Mouse (Mus musculus) heart, embryonic 12.5 days (tissue): ENCODE data around the gene Arhgap9. TPM values are rescaled to one million over a fixed set of nuclear protein-coding genes. Genes with fewer than 3 reads are reported as not detected.
A peak's percentile ranks its signal among the peaks of the same experiment; 100 is the strongest.

Experiments
- ATAC-seq: fragments of 200-750 bp; cut with Nextera tagmentation; 2 replicates; pipeline ENCODE4 v1.8.0; 2017; ENCODE audit warnings: moderate TSS enrichment, moderate library complexity; ENCODE audit not compliant: insufficient number of reproducible peaks, low FRiP score
- H3K27ac ChIP-seq: fragments of 300-500 bp; sonication (generic); 2 replicates; pipeline ENCODE4 v1.5.1; 2016; ENCODE audit warnings: mild to moderate bottlenecking, moderate library complexity; ENCODE audit not compliant: poor library complexity, severe bottlenecking
- H3K27me3 ChIP-seq: fragments of 300-500 bp; sonication (generic); replicated peaks from 2 replicates; pipeline ENCODE4 v1.6.1; 2016; ENCODE audit warnings: mild to moderate bottlenecking, moderate library complexity
- H3K36me3 ChIP-seq: fragments of 300-500 bp; sonication (generic); 2 replicates; pipeline ENCODE4 v1.6.1; 2016; ENCODE audit warnings: mild to moderate bottlenecking, moderate library complexity
- H3K4me1 ChIP-seq: fragments of 300-500 bp; sonication (generic); replicated peaks from 2 replicates; pipeline ENCODE4 v1.6.1; 2016; ENCODE audit warnings: mild to moderate bottlenecking
- H3K4me2 ChIP-seq: fragments of 300-500 bp; sonication (generic); 2 replicates; pipeline ENCODE4 v1.6.1; 2016; ENCODE audit warnings: mild to moderate bottlenecking, moderate library complexity
- H3K4me3 ChIP-seq: fragments of 300-500 bp; sonication (generic); 2 replicates; pipeline ENCODE4 v1.5.1; 2016; ENCODE audit warnings: mild to moderate bottlenecking
- H3K9ac ChIP-seq: fragments of 300-500 bp; sonication (generic); 2 replicates; pipeline ENCODE4 v1.6.1; 2016; ENCODE audit warnings: mild to moderate bottlenecking, moderate library complexity
- H3K9me3 ChIP-seq: fragments of 300-500 bp; sonication (generic); replicated peaks from 2 replicates; pipeline ENCODE4 v1.6.1; 2016; ENCODE audit warnings: mild to moderate bottlenecking, moderate library complexity
- WGBS: fragments of 180-500 bp; shearing (Covaris S2); methylation state at CpG from one replicate; pipeline ENCODE4 v1.1.7; 2016; 5-methylcytosine and 5-hydroxymethylcytosine counted together
- polyA plus RNA-seq: library from polyadenylated mRNA; unstranded; fragments of >200 nt; fragmentation: Nextera tagmentation; extraction: Ambion mirVana; gene quantifications from 2 replicates; pipeline ENCODE4 v1.2.1, GENCODE M21; 2016

Arhgap9 gene
- polyA plus RNA-seq, 1 experiment from 2014 or later: 1.8 TPM

DNA sequence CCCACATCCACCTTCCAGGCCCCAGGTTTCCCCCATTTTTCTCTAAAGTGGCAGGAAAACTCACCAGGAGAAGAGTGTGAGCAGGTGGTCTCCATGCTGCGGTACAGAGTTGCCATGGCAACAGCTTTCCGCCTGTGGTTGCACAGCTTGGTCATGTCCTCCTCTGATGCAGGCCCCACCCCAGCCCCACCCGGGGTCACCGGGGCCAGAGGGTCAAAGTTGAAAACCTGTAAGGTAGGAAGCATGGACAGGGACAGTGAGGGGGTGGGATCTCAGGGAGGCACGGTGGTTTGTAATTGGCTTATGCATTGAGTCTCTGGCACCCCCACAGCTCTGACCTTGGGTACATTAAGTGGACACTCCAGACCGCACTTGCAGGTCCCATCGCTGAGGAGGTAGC, 35.0 kb upstream of the Arhgap9 start:
- Histone ChIP-seq H3K9me3 (no peaks in the 10 kb centered on the region), H3K4me1 (peaks cover 45% of the 10 kb centered on the region), H3K27ac (no peak overlapping the region), H3K9ac (peak overlapping the region; percentile 84; the same call in 1 of the 2 replicates), H3K4me3 (peak overlapping the region; percentile 69), H3K27me3 (no peaks in the 10 kb centered on the region), H3K4me2 (peak overlapping the region; percentile 97), H3K36me3 (peaks cover 57% of the 10 kb centered on the region)
- ATAC-seq: no peak
- 64% methylated on average over 7 of the region's 7 CpGs for WGBS

DNA sequence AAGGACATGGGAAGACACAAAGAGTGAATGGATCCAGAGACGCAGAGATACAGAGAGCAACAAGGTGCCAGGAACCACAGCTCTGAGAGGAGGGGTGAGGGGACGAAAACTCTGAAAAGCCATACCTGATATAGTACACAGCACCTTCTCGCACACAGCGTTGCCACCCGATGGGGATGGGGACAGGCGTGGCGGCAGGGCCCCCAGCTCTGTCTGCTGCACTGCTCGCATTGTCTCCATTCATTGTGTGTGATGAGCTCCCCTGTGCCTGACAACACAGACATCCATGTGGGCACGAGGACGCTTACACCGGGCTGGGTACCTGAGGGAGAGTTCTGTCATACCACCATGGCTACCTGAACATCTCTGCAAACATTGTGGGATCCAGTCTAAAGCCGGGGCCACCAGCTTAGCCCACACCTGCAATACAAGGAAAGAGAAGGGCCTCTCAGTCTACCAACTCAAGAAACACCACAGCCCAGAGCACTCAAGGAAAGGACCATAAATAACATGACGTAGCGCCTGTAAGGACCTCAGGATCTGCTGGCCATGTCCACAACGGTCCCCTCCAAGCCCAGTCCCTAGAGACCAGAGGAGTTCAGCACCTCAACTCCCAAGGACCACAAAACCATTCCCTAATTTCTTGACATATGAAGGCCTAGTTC, 34.4 kb upstream of the Arhgap9 start:
- WGBS: 74% methylated on average over 15 of the region's 15 CpGs
- Histone ChIP-seq H3K27me3 (no peaks in the 10 kb centered on the region), H3K9me3 (no peaks in the 10 kb centered on the region), H3K9ac (peak overlapping the region; percentile 84), H3K4me2 (peak overlapping the region; percentile 97), H3K27ac (peak overlapping the region; percentile 99), H3K4me3 (peak overlapping the region; percentile 69), H3K36me3 (peaks cover 50% of the 10 kb centered on the region), H3K4me1 (peaks cover 51% of the 10 kb centered on the region)
- ATAC-seq: no peak

DNA sequence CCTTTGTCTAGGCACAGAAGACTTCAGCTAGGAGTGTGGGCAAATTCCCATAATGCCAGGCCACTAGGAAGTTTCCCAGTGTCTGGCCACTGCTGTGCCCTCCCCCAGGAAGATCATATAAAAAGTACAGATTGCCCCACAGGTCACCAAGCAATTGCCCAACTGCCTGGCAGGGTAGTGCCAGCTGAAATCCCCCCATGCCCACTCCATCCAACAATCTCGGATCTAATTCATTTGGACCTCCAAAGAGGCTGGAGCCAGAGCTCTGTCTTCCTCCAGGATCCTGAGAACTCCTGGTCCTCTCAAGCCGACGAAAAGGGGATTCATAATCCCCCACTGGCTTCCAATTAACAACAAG, 33.8 kb upstream of the Arhgap9 start:
- Histone ChIP-seq H3K9me3 (no peaks in the 10 kb centered on the region), H3K36me3 (peaks cover 45% of the 10 kb centered on the region), H3K4me1 (peaks cover 51% of the 10 kb centered on the region), H3K4me2 (peak overlapping the region; percentile 97), H3K9ac (peak overlapping the region; percentile 84), H3K27me3 (no peaks in the 10 kb centered on the region), H3K27ac (peak overlapping the region; percentile 99), H3K4me3 (peak overlapping the region; percentile 69)
- ATAC-seq: no peak
- 0% methylated on average over 3 of the region's 3 CpGs for WGBS

DNA sequence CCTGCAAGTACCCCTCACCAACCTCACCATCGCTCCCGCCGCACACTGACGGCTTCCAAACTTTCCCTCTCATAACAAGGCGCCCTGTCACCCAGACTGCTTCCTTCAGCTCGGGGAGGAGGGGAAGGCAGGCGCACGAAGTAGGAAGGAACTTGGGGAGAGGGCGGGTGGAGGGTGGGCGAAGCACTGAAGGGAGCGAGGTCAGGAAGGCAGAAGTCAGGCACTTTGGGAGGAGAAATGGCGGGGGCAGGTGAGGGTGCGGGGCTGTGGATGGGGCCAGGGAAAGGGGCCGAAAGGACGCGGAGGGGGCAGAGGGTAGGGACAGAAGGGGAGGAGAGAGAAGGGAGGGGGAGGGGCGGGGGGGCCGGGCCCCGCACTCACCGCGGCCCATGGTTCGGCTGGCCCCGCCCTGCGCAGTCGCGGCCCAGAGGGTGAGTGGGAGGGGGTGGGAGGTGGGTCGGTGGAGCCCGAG, 33.4 kb upstream of the Arhgap9 start:
- peak overlapping the region; percentile 84 for H3K9ac ChIP-seq
- peaks cover 55% of the 10 kb centered on the region for H3K4me1 ChIP-seq
- H3K4me2 ChIP-seq: peak overlapping the region; percentile 97
- peak; percentile 22 for ATAC-seq
- WGBS: 2% methylated on average over 14 of the region's 28 CpGs
- no peaks in the 10 kb centered on the region for H3K27me3 ChIP-seq
- no peaks in the 10 kb centered on the region for H3K9me3 ChIP-seq
- peak overlapping the region; percentile 99 for H3K27ac ChIP-seq
- H3K36me3 ChIP-seq: peaks cover 43% of the 10 kb centered on the region
- H3K4me3 ChIP-seq: peak overlapping the region; percentile 69

DNA sequence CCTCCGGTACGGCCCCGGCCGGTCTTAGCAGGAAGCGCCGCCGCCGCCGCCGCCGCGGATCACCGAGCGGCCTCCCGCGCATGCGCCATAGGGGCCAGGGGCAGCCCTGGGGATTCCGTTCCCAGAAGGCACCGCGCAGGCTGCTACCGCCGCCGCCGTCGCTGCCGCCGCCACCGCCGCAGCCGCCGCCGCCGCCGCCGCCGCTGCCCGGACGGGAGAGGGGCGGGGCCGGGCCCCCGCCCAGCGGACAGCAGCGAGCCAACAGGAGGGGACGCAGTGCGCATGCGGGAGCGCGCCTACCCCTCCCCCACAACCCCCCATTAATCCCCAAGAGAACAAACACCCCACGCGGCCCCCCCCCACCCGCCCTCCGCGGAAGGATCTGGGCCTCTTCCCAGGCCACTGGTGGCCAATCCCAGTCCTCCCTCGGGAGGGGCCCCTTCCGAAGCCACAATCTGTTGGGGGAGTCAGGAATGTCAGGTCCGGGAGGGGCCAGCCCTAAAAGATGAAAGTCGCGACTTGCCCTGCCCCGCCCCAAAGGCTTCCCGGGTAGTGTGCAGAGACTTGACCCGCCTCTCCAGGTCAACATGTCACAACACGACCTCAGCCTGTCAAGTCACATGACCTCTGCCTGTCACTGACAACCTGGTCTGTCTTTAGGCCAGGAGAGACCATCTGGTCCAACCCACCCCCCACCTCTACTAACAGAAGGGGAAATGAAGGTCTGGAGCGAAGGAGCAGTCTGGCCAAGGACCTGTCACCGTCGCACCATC, 32.8 kb upstream of the Arhgap9 start, which contains the start of gene Mbd6:
Gene Mbd6 (minus strand): TSS at position 219 of the 773 bp plus-strand sequence.
- under 1% methylated on average over 56 of the region's 65 CpGs for WGBS
- Histone ChIP-seq H3K36me3 (peaks cover 43% of the 10 kb centered on the region), H3K4me3 (peak within 1 kb of the TSS; percentile 69), H3K4me1 (peaks cover 61% of the 10 kb centered on the region), H3K9me3 (no peaks in the 10 kb centered on the region), H3K4me2 (peak within 1 kb of the TSS; percentile 97), H3K27ac (peak within 1 kb of the TSS; percentile 99), H3K9ac (peak within 1 kb of the TSS; percentile 84), H3K27me3 (no peaks in the 10 kb centered on the region)
- peak; percentile 64 for ATAC-seq

DNA sequence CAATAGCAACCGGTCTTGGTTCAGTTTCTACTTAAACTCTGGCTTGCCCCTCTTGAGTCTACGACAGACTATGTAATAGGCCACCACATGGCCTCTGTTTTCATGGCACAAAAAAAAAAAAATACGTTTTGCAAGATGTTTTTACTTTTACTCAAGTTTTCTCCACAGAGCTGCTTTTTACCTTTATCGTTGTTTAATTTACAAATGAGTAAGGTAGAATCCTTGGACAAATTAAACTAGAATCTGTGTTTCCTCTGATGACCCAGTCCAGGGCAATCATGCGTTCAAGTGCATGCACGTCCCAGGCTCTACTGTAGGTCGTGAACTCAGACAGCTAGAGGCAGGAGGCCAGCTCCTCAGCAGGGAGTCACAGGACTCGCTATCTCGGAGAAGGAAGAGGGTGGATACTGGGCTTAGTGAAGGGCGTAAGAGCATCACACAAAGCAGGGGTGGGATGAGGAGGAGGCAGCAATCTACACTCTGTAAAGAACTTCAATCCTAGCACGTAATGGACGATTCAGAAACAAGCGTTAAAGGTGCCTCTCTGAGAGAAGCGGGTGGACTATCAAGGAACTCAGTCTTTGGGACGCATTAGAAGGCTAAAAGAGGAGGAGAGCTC, 32.1 kb upstream of the Arhgap9 start:
- Histone ChIP-seq H3K27ac (peak overlapping the region; percentile 99), H3K27me3 (no peaks in the 10 kb centered on the region), H3K4me2 (peak overlapping the region; percentile 97), H3K9ac (peak overlapping the region; percentile 84), H3K36me3 (peaks cover 43% of the 10 kb centered on the region), H3K4me3 (peak overlapping the region; percentile 69), H3K9me3 (no peaks in the 10 kb centered on the region), H3K4me1 (peaks cover 60% of the 10 kb centered on the region)
- under 1% methylated on average over 15 of the region's 15 CpGs for WGBS
- ATAC-seq: peak; percentile 26

DNA sequence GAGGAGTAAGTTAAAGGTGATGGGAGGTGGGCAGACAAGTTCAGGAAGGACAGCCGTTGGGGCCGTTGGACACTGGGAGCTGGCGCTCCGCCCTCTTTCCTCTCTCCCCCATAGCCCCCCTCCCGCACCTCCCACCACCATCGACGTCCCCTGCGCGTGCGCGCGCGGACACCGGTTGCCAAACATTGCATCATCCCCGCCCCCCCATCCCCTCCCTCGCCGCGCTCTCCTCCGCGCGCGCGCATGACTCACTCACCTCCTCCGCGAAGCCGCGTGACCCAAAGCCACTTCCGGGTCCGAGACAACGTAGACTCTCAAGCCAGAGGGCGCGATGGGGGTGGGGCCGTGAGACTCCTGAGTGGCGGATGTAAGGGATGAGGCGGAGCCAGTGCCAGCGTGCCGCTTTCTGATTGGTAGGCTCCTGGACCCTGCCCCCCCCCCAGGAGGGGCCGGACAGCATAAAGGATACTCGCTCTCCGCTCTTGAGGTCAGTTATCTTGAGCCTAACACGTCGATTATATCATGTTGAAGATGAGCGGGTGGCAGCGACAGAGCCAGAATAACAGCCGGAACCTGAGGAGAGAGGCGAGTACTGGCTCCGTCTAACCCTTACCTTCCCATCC, 31.3 kb upstream of the Arhgap9 start:
- Histone ChIP-seq H3K4me3 (peak overlapping the region; percentile 69), H3K9me3 (no peaks in the 10 kb centered on the region), H3K27me3 (no peaks in the 10 kb centered on the region), H3K4me1 (peaks cover 52% of the 10 kb centered on the region), H3K36me3 (peaks cover 43% of the 10 kb centered on the region), H3K27ac (peak overlapping the region; percentile 99), H3K9ac (peak overlapping the region; percentile 78), H3K4me2 (peak overlapping the region; percentile 97)
- ATAC-seq: peak; percentile 90
- under 1% methylated on average over 44 of the region's 47 CpGs for WGBS

DNA sequence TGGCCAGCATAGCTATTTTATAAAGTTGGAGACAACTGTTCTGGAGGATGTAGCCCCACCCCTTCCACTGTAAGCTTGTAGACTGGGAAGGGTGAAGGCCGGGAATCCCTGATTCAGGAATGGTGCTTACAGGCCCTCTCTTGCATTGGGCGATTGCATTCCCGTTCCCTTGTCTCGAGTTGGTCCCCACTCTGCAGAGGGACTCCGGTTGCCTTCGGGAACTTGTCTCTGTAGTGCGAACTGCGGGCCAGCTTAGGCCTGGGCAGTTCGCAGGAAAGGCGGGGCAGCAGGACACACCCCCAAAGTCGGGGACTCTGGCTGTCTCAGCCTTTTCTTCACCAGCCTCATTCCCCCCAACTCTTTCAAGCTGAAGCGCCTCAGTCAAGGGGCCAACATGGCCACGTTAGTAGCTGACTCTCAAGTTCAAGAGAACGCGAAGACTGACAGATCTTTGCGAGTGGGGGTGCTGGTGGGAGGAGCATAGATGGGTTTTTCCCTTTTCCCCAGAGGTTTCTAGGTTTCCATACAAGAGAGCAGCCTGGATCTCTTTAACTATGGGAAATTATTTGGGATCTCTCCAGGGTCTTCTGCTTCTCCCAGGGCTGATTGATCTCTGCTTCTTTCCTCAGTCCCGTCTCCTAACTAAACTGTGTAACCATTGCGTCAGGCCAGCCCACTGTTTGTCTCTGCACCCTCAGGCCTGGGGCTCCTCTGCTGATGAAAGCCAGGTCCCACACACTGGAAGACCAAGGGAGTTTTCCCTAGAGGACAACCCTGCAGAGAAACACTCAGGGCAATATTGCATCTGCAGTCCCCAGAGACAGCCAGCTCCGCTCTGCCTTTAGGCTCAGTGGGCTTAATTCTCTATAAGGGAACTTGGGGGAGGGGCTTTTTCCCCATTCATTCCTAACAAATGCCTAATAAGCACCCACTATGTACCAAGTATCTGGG, 30.6 kb upstream of the Arhgap9 start:
- H3K9ac ChIP-seq: peak overlapping the region; percentile 78
- H3K36me3 ChIP-seq: peaks cover 43% of the 10 kb centered on the region
- WGBS: under 1% methylated on average over 19 of the region's 19 CpGs
- H3K4me3 ChIP-seq: peak overlapping the region; percentile 69
- peaks cover 49% of the 10 kb centered on the region for H3K4me1 ChIP-seq
- peak; percentile 30 for ATAC-seq
- H3K9me3 ChIP-seq: no peaks in the 10 kb centered on the region
- H3K27ac ChIP-seq: peak overlapping the region; percentile 89
- peak overlapping the region; percentile 97 for H3K4me2 ChIP-seq
- H3K27me3 ChIP-seq: no peaks in the 10 kb centered on the region

DNA sequence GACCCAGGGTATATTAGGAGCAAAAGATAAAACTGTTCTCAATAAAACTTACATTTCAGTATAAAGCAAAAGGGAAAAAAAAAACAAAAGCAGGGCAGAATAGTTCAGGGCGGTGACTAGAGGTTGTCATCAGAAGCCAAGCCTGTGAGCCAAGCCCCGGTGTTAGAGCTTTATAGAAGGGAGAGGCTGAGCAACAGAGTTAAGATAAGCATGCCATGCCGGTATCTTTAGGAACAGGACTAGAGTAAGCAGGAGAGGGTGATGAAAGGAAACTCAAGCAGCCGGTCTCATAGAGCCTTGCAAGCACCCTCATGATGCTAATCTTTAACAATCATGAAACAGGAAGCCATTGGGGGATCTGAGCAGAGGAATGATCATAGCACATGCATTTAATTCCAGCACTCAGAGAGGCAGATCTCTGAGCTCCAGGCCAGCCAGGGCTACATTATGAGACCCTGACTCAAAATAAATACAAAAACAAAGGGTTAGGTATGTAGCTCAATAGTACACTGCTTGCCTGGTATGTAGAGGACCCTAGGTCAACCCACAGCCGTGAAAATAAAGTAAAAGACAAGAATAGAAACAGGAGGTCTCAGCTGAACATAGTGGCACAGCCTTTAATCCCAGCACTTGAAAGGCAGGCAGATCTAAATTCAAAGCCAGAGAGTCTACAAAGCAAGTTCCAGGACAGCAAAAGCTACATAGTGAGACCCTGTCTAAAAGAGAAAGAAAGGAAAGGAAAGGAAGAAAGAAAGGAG, 29.7 kb upstream of the Arhgap9 start:
- H3K36me3 ChIP-seq: peaks cover 43% of the 10 kb centered on the region
- H3K9me3 ChIP-seq: no peaks in the 10 kb centered on the region
- no peak for ATAC-seq
- peak overlapping the region; percentile 78 for H3K9ac ChIP-seq
- peak overlapping the region; percentile 89 for H3K27ac ChIP-seq
- H3K4me2 ChIP-seq: peak overlapping the region; percentile 97
- peak overlapping the region; percentile 69 for H3K4me3 ChIP-seq
- peaks cover 49% of the 10 kb centered on the region for H3K4me1 ChIP-seq
- no peaks in the 10 kb centered on the region for H3K27me3 ChIP-seq
- 3% methylated on average over 5 of the region's 5 CpGs for WGBS
